Mouse (Mus musculus) left cerebral cortex, postnatal 4 days (tissue): ENCODE data around the gene Cdc42ep3. TPM values are rescaled to one million over a fixed set of nuclear protein-coding genes. Genes with fewer than 3 reads are reported as not detected.

ENCODE experiments used
- DNase-seq: peaks from one replicate; pipeline ENCODE4 v3.0.0-alpha.2; 2022
- intact Hi-C: fragments of 180-260 bp; cut with DNase I; formaldehyde crosslinking; loops from one replicate; pipeline ENCODE4 v1.15.1; 2025
- total RNA-seq, 2 experiments: library from RNA; stranded (reverse); gene quantifications; 2 replicates each; pipeline ENCODE4 v1.2.3; 2021

Cdc42ep3 gene
- total RNA-seq, 2 experiments from 2014 or later: 43.4 to 53.3 TPM

DNA sequence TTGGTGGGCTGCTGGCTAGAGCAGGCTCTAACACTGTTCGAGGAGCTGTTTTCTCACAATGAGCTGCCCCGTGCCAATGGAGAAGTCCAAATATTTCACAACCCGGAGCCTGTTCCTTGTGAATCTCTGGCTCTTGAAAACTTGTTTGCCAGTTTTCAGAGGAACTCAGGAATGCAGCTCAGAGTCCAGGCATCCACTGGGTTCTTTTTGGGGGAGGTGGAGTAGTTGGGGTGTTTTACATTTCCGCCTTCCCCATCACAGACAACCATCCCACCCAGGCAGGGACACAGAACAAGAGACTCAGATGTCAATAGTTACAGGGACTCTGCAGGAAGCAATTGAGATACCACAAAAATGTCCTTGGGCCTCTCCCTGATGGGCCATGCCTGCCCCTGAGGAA lies 59.0 kb downstream of the Cdc42ep3 start:
- DNase-seq: no peak
- intact Hi-C loops: no loop called here

DNA sequence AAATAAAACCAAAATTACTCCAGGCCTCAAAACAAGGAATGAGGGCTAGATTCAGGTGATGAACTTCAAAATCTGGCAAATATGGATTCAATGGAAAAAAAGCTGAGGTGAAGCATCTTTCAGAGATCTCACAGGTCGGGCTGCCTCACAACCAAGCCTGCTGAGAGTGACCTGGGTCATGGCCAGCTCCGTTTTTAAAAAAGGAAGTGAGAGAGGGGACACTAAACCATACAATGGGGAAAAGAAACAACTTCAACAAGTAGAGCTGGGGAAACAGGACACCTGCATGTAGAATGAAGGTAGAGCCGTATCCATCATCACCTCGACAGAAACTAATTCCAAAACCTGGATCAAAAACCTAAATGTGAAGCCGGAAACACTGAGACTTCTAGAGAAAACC lies 63.2 kb downstream of the Cdc42ep3 start:
- no peak for DNase-seq
- intact Hi-C loops: no loop called here

DNA sequence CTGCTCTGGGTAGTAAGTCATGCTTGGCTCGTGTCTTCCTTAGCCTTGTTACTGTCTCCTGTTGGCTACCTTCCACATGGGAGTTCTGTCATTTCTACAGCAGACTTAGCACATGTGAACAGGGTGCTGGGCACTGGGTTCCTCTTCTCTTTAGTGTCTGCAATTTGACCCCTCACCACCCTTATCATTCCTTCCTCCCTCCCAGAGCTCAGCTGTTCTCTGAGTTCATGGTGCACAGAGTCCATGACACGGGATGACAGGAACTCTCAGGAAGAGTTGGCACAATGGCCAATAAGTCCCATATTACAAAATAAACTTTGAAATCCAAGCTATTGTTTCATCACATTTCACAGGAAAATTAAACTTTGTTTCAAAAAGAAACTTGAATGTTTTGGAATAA lies 64.2 kb downstream of the Cdc42ep3 start:
- no peak for DNase-seq
- intact Hi-C loops: no loop called here

DNA sequence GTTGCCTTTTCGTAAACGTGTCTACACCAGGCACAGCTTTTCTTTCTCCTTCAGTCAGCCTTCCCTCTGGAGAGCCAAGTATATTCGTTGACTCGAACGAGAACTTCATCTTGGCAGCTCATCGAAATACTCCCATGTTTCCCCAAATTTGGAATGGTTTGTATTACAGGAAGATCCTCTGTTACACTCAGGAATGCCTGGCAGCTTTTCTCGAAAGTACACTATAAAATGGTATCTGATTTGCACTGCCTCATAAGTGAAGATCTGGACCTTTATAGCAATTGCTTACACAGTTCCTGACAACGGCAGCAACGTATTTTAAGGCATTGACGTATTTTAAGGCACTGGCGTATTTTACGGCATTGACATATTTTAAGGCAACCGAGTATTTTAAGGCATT lies 67.6 kb downstream of the Cdc42ep3 start:
- intact Hi-C loops: no loop called here
- no peak for DNase-seq

DNA sequence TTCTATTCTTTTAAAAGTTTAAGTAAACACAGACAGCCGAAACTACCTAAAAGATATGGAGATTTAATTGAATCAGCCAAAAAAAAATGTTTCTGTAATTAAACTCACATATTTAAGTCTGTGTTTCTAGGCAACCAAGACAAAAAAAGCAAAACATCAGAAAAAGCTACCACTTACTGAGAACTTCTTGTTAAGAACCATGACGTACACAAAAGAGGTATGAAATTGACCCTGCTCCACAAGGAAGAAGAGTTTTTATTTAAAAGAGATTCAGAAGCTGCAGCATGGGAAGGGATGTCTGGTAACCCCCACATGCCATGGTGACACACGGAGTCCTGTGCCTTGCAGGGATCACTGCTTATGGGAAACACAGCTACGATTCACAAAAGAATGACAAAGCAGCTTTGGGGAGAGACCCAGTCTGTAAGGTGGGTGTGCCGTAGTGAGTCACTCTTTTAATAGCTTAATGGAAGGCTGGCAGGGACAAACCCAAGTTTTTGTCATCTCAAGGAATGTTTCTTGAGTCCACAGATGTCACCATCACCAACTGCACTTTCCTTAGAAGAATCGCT lies 69.8 kb downstream of the Cdc42ep3 start:
- no peak for DNase-seq
- intact Hi-C loops: no loop called here
